Mouse (Mus musculus) cerebellum, postnatal 14 days (tissue): ENCODE results near the gene Hoxd3.
A peak's percentile ranks its signal among the peaks of the same experiment; 100 is the strongest.

Experiments
- DNase-seq, 2 experiments: peaks; one replicate each; pipeline ENCODE4 v3.0.0; 2021; ENCODE audit warnings: mixed read lengths in 2 of 2

Hoxd3 gene

DNA sequence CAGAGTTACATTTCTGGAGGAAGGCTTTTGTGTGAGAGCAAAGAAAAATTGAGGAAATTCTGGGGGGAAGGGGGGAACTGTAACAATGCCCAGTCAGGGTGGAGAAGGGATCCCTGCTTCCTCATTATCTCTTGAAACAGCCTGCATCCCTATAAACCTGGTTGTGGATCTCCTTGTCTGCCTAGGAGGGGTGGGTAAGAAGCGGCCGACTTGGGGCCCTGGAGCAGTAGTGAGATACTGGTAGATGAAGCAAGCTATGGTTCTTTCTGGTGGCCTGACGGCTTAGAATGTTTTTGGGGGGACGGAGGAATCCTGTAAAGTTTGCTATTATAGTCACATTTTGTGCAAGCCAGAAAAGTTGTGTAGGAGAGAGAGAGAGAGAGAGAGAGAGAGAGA lies 18.3 kb upstream of the Hoxd3 start:
- DNase-seq, result no peak

GRCm38 (mm10) chr2:74694066-74694465 lies 17.7 kb upstream of the Hoxd3 start:
- DNase-seq, result peak in 1 of 2 experiments; percentile 24

GRCm38 (mm10) chr2:74695383-74695782 lies 16.3 kb upstream of the Hoxd3 start:
- DNase-seq, result no peak

DNA sequence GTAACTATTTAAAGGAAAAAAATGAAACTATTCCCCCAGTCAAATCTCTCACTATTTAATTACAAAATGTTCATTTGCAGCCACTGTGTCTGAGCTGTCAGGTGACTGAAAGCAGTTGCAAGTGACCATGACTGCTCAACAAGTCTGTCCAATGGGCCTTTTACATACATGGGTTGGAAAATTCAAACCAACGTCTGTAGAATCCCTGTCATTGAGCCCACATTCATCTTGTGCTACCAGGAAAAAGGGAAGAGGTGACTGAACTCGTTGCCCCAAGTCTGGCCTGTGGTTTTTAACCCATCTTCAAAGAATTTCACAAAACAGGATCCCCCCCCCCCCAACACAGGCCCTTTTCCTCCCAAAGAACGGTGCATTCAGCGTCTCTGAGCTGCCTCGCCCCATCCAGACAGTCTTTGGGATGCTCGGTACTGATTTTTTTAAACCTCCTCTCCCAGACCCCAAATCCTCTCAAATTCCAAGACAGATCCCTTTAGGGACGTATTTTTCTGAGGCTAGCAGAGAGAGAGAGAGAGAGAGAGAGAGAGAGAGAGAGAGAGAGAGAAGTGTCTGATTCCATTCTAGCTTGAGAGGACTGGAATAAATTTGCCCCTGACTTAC lies 15.8 kb upstream of the Hoxd3 start:
- no peak for DNase-seq

- peak in 1 of 2 experiments; percentile 8 for DNase-seq
Observed at GRCm38 (mm10) chr2:74696442-74697335, 15.0 kb upstream of the Hoxd3 start.

GRCm38 (mm10) chr2:74697567-74698121 lies 14.1 kb upstream of the Hoxd3 start, which contains the start of gene Hoxd9:
Gene Hoxd9 (plus strand): TSS chr2:74697727.
- peak in 1 of 2 experiments; percentile 39 for DNase-seq

- DNase-seq, result peak in 1 of 2 experiments; percentile 26
Observed at GRCm38 (mm10) chr2:74698201-74699052, 13.3 kb upstream of the Hoxd3 start.

DNA sequence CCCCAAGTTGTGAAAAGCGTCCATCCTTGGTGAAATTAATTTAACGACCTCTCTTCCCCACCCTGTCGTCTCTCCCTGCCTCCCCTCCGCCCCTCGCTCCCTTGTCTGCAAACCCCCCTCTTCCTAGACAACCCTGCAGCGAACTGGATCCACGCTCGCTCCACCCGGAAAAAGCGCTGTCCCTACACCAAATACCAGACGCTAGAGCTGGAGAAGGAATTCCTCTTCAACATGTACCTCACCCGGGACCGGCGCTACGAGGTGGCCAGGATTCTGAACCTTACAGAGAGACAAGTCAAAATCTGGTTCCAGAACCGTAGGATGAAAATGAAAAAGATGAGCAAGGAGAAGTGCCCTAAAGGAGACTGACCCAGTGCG lies 12.7 kb upstream of the Hoxd3 start:
- peak; percentile 17 to 30 for DNase-seq

GRCm38 (mm10) chr2:74699664-74700545 lies 11.8 kb upstream of the Hoxd3 start:
- peak in 1 of 2 experiments; percentile 20 for DNase-seq

DNA sequence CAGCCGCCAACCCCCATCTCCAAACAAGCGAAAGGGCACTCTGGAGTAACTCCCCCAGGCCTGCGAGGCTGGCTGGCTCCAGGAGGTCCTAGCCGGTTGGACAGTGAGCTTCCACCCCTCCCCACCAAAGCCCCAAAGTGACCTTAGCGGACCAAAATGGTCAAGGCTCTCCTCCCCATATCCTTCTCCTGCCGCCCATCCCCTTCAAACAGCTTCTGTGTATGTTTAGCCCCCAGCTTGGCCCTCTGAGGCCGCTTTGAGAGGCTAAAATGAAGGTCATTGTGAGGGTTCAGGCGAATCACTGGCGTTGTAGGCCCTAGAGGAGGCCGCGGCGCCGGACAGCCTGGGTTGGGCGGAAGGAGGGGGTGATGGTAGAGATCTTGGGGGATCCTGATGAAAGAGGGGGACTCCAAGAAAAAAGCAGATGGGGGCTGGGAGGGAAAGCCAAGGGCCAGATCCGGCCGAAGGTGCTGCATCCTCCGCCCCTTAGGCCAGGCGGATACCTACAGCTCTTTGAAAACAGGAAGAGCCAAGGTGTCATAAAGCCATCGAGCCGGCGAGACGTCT lies 11.1 kb upstream of the Hoxd3 start:
- peak in 1 of 2 experiments; percentile 11 for DNase-seq

GRCm38 (mm10) chr2:74701949-74702819 lies 9.5 kb upstream of the Hoxd3 start:
- DNase-seq, result peak; percentile 89 to 92

DNA sequence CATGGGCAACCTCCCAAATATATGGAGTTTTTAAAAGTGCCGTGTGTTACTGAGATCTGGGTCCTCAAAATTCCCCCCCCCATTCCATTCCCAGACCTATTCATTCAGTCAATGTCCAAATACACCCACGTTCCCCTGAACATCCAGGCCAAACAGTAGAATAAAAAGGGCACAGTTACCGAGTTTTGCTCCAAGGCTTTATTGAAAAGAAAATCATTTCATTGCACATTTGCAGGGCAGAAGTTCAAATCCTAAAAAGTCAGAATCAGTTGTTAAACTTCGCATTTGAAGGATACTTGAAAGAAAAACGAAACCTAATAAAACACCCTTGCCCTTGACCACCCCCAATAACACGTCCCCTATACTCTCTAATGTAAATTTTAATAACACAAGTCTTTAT lies 8.9 kb upstream of the Hoxd3 start:
- no peak for DNase-seq

GRCm38 (mm10) chr2:74703317-74703716 lies 8.4 kb upstream of the Hoxd3 start:
- DNase-seq, result peak in 1 of 2 experiments; percentile 20

DNA sequence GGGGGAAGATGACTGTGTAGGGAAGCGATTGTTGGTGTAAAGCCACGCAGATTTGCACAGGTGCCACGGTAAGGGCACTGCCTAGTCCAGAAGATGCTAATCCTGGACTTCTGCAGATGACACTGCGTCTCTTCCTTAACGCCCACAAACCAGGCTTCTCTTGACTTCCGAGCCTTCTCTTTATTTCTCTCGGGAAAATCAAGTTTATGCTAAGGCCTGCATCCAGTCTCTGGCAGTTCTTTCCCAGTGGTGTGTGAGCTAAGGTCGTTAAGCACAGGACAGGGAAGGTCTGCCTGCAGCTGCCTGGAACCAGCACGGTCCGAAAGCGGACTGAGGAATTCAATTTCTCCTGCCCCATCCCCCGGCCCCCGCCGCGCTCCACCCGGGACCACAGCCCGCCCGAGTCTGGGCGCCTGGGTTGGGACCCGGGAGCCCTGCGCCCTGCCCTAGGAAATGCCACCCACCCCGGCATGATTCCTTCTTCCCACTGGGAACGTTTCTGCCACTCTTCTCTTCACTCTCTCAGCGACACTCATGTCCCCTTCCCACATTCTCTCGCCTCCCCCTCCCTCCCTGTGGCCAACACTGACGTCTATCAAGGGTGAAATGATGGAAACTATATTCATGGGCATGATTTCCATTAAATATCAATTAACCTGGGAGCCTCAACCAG lies 7.9 kb upstream of the Hoxd3 start:
- DNase-seq, result peak in 1 of 2 experiments; percentile 12

GRCm38 (mm10) chr2:74704393-74704998 lies 7.2 kb upstream of the Hoxd3 start, which contains the start of gene Hoxd8:
Gene Hoxd8 (plus strand): TSS chr2:74704615.
- DNase-seq, result no peak

DNA sequence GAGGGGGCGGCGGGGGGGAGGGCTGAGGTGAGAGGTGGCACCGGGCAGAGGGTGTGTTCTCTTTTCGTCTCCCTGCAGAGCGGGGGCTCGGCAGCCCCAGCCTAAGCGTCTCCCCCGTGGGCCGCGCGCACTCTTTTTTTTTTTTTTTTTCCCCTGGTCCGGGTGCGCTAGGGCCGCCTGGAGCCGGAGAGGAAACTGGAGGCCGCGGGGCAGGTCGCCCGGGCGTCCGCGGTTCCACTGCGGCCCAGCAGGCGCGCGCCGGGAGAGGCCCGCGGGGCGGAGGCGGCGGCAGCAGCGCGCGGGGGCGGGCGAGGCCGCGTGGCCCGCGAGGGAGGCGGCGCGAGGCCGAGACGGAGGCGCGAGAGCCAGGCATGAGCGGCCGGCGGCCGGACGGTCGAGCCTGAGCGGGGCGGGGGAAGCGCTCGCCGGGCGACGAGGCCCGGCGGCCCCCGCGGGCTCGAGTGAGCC lies 6.7 kb upstream of the Hoxd3 start:
- DNase-seq, result no peak

GRCm38 (mm10) chr2:74705467-74706089 lies 6.1 kb upstream of the Hoxd3 start:
- peak in 1 of 2 experiments; percentile 14 for DNase-seq

DNA sequence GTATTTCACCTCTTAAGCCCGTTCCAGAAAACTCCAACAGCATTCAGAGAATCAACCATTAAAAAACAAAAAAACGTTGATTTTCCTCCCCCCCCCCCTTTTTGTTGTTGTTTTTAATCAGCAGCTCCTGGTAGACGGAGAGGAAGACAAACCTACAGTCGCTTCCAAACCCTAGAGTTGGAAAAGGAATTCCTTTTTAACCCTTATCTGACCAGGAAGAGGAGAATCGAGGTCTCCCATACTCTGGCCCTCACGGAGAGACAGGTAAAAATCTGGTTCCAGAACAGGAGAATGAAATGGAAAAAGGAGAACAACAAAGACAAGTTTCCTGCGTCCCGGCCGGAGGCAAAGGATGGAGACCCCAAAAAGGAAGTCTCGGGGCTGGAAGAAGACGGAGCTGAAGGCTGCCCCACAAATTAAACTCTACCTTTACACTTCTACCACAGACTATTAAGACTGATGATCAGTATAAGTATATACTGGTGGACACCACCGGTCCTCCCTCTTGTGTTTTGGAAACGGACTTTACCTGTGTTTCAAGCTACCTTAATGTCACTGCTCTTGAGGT lies 5.2 kb upstream of the Hoxd3 start:
- DNase-seq, result no peak
